Mouse (Mus musculus) MEL (cell line): ENCODE data around the gene Gm813.
A peak's percentile ranks its signal among the peaks of the same experiment; 100 is the strongest.

Experiments used
- BHLHE40 ChIP-seq: IDR thresholded peaks from 2 replicates; pipeline ENCODE4 v1.6.1; 2012; ENCODE audit warnings: low read depth, mild to moderate bottlenecking, inconsistent platforms, low read length, improper control_type of control experiment, borderline replicate concordance
- CTCF ChIP-seq, 3 experiments: IDR thresholded peaks in 2 of 3; conservative IDR thresholded peaks in 1 of 3; 2 replicates each; pipeline ENCODE4 v1.5.1; 2011 to 2012; ENCODE audit warnings: low read length in 3 of 3, low read depth in 2 of 3, mild to moderate bottlenecking in 2 of 3, improper control_type of control experiment in 1 of 3, inconsistent platforms in 1 of 3, mixed read lengths in 1 of 3, moderate library complexity in 1 of 3; ENCODE audit not compliant: control insufficient read depth in 1 of 3, insufficient read depth in 1 of 3, poor library complexity in 1 of 3, severe bottlenecking in 1 of 3
- ETS1 ChIP-seq: IDR thresholded peaks from 2 replicates; pipeline ENCODE4 v1.6.1; 2012; ENCODE audit warnings: low read depth, mild to moderate bottlenecking, inconsistent platforms, low read length, improper control_type of control experiment, moderate library complexity
- MEF2A ChIP-seq: IDR thresholded peaks from 2 replicates; pipeline ENCODE4 v1.6.1; 2014; ENCODE audit warnings: low read depth, mild to moderate bottlenecking, inconsistent platforms, low read length, improper control_type of control experiment; ENCODE audit not compliant: poor library complexity, insufficient replicate concordance, severe bottlenecking; ENCODE audit errors: extremely low read depth
- NRF1 ChIP-seq: IDR thresholded peaks from 2 replicates; pipeline ENCODE4 v1.6.1; 2014; ENCODE audit warnings: low read depth, mild to moderate bottlenecking, inconsistent platforms, low read length, improper control_type of control experiment, moderate library complexity; ENCODE audit not compliant: poor library complexity, insufficient read depth, severe bottlenecking
- POLR2A ChIP-seq, 2 experiments: IDR thresholded peaks; 2 replicates each; pipeline ENCODE4 v1.6.1; 2011 to 2012; ENCODE audit warnings: low read length in 2 of 2, mild to moderate bottlenecking in 2 of 2, control low read depth in 1 of 2, improper control_type of control experiment in 1 of 2, low read depth in 1 of 2, moderate library complexity in 1 of 2; ENCODE audit not compliant: control insufficient read depth in 1 of 2, insufficient read depth in 1 of 2, poor library complexity in 1 of 2
- RCOR1 ChIP-seq: IDR thresholded peaks from 2 replicates; pipeline ENCODE4 v1.6.1; 2012; ENCODE audit warnings: low read depth, mild to moderate bottlenecking, inconsistent platforms, low read length, improper control_type of control experiment
- ZMIZ1 ChIP-seq: IDR thresholded peaks from 2 replicates; pipeline ENCODE4 v1.6.1; 2012; ENCODE audit warnings: low read depth, mild to moderate bottlenecking, inconsistent platforms, low read length, improper control_type of control experiment, moderate library complexity

DNA sequence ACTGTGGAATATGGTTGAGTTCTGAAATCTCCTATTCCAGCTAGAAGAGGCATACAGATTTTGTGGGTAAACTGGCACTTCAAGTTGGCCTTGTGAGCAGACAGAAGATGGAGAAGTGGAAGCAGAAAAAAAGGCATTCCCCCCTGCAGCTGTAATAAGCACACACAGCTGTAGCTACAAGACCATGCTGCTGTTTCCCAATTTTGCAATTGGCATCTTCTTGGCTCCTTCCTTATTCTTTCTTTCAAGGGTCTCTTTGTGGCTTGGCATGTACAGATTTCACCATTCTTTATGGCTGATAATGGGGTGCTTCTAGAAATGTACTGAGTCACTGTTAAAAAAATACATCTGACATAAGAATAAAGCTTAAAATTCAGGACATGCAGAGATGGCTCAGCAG lies 568 bp upstream of the Gm813 start:
- TF ChIP-seq CTCF (IDR thresholded peaks at IDR 0.05 in 2 of 3, conservative IDR thresholded peaks at IDR 0.05 in 1 of 3; ENCODE audit: control insufficient read depth in 1 of 3, insufficient read depth in 1 of 3, low read depth in 2 of 3, low read length in 3 of 3, poor library complexity in 1 of 3, severe bottlenecking in 1 of 3) (no peak), BHLHE40 (no peak), RCOR1 (0 out of 2 replicates have a peak, but pooled peaks have one; percentile 6), NRF1 (no peak), ETS1 (no peak), MEF2A (no peak), POLR2A (IDR thresholded peaks at IDR 0.05; ENCODE audit: control insufficient read depth in 1 of 2, insufficient read depth in 1 of 2, low read depth in 1 of 2, low read length in 2 of 2, poor library complexity in 1 of 2) (no peak), ZMIZ1 (no peak)
